Mouse (Mus musculus): ENCODE measurements around the gene Cx3cl1. TPM values are rescaled to one million over a fixed set of nuclear protein-coding genes. Genes with fewer than 3 reads are reported as not detected.

Cx3cl1 gene
- total and polyA plus RNA-seq, 2 experiments from 2014 or later, result 68.7 to 80.0 TPM

GRCm38 (mm10) chr8:94785995-94786595 is 14.3 kb downstream of the Cx3cl1 start:
- 67% methylated on average over 6 of the region's 6 CpGs for WGBS

GRCm38 (mm10) chr8:94787524-94788501 is 16.0 kb downstream of the Cx3cl1 start:
- Histone ChIP-seq H3K9me3 (ENCODE audit: low read length) (no peaks in the 10 kb centered on the region), H3K27ac (ENCODE audit: low read depth, low read length) (no peak overlapping the region), H3K4me3 (ENCODE audit: low read depth, low read length) (no peak overlapping the region), H3K4me1 (ENCODE audit: insufficient read depth) (no peaks in the 10 kb centered on the region), H3K9ac (no peak overlapping the region), H3K36me3 (ENCODE audit: insufficient read depth) (no peaks in the 10 kb centered on the region), H3K27me3 (ENCODE audit: insufficient read depth, low read length) (no peaks in the 10 kb centered on the region), H3K4me2 (ENCODE audit: low read depth) (no peak overlapping the region)
- no peak for ATAC-seq
- TF ChIP-seq CTCF (IDR thresholded peaks at IDR 0.05; ENCODE audit: low read depth), result no peak
- 66% methylated on average over 15 of the region's 15 CpGs for WGBS
- no peak for DNase-seq

More at GRCm38 (mm10) chr8:94785995-94786595, 14.3 kb downstream of the Cx3cl1 start:
- no peak for ATAC-seq
- Histone ChIP-seq H3K9me3 (ENCODE audit: low read length) (no peaks in the 10 kb centered on the region), H3K27me3 (ENCODE audit: insufficient read depth, low read length) (no peaks in the 10 kb centered on the region), H3K27ac (ENCODE audit: low read depth, low read length) (no peak overlapping the region), H3K4me1 (ENCODE audit: insufficient read depth) (no peaks in the 10 kb centered on the region), H3K36me3 (ENCODE audit: insufficient read depth) (no peaks in the 10 kb centered on the region), H3K9ac (no peak overlapping the region), H3K4me3 (ENCODE audit: low read depth, low read length) (no peak overlapping the region), H3K4me2 (ENCODE audit: low read depth) (no peak overlapping the region)
- no peak for DNase-seq
- TF ChIP-seq CTCF (IDR thresholded peaks at IDR 0.05; ENCODE audit: low read depth), result no peak

- ATAC-seq, result no peak
- H3K4me2 ChIP-seq (ENCODE audit: low read depth), result no peak overlapping the region
- no peaks in the 10 kb centered on the region for H3K9me3 ChIP-seq (ENCODE audit: low read length)
- no peak for TF ChIP-seq CTCF (IDR thresholded peaks at IDR 0.05; ENCODE audit: low read depth)
- no peaks in the 10 kb centered on the region for H3K4me1 ChIP-seq (ENCODE audit: insufficient read depth)
- H3K27ac ChIP-seq (ENCODE audit: low read depth, low read length), result no peak overlapping the region
- no peaks in the 10 kb centered on the region for H3K36me3 ChIP-seq (ENCODE audit: insufficient read depth)
- no peak overlapping the region for H3K4me3 ChIP-seq (ENCODE audit: low read depth, low read length)
- H3K27me3 ChIP-seq (ENCODE audit: insufficient read depth, low read length), result no peaks in the 10 kb centered on the region
- no peak for DNase-seq
- 52% methylated on average over 10 of the region's 10 CpGs for WGBS
- H3K9ac ChIP-seq, result no peak overlapping the region
Measured at GRCm38 (mm10) chr8:94789256-94789955, 17.6 kb downstream of the Cx3cl1 start.

GRCm38 (mm10) chr8:94794368-94794767 is 22.6 kb downstream of the Cx3cl1 start:
- H3K9ac ChIP-seq, result no peak overlapping the region
- no peaks in the 10 kb centered on the region for H3K4me1 ChIP-seq (ENCODE audit: insufficient read depth)
- no peak overlapping the region for H3K4me2 ChIP-seq (ENCODE audit: low read depth)
- H3K27ac ChIP-seq (ENCODE audit: low read depth, low read length), result no peak overlapping the region
- no peaks in the 10 kb centered on the region for H3K27me3 ChIP-seq (ENCODE audit: insufficient read depth, low read length)
- H3K9me3 ChIP-seq (ENCODE audit: low read length), result no peaks in the 10 kb centered on the region
- no peaks in the 10 kb centered on the region for H3K36me3 ChIP-seq (ENCODE audit: insufficient read depth)
- WGBS, result 91% methylated on average over 4 of the region's 4 CpGs
- DNase-seq, result no peak
- no peak for ATAC-seq
- TF ChIP-seq CTCF (IDR thresholded peaks at IDR 0.05; ENCODE audit: low read depth), result no peak
- no peak overlapping the region for H3K4me3 ChIP-seq (ENCODE audit: low read depth, low read length)

GRCm38 (mm10) chr8:94794782-94795181 is 23.0 kb downstream of the Cx3cl1 start:
- H3K4me3 ChIP-seq (ENCODE audit: low read depth, low read length), result no peak overlapping the region

GRCm38 (mm10) chr8:94800278-94800968 is 28.6 kb downstream of the Cx3cl1 start:
- no peaks in the 10 kb centered on the region for H3K36me3 ChIP-seq (ENCODE audit: insufficient read depth)
- ATAC-seq, result no peak
- H3K9me3 ChIP-seq (ENCODE audit: low read length), result no peaks in the 10 kb centered on the region
- TF ChIP-seq CTCF (IDR thresholded peaks at IDR 0.05; ENCODE audit: low read depth), result no peak
- 64% methylated on average over 7 of the region's 7 CpGs for WGBS
- H3K27ac ChIP-seq (ENCODE audit: low read depth, low read length), result no peak overlapping the region
- no peaks in the 10 kb centered on the region for H3K27me3 ChIP-seq (ENCODE audit: insufficient read depth, low read length)
- no peak overlapping the region for H3K4me3 ChIP-seq (ENCODE audit: low read depth, low read length)
- H3K4me1 ChIP-seq (ENCODE audit: insufficient read depth), result no peaks in the 10 kb centered on the region
- no peak for DNase-seq
- no peak overlapping the region for H3K4me2 ChIP-seq (ENCODE audit: low read depth)
- H3K9ac ChIP-seq, result no peak overlapping the region

More at GRCm38 (mm10) chr8:94794782-94795181, 23.0 kb downstream of the Cx3cl1 start:
- Histone ChIP-seq H3K27ac (ENCODE audit: low read depth, low read length) (no peak overlapping the region), H3K4me2 (ENCODE audit: low read depth) (no peak overlapping the region), H3K36me3 (ENCODE audit: insufficient read depth) (no peaks in the 10 kb centered on the region), H3K9ac (no peak overlapping the region), H3K4me1 (ENCODE audit: insufficient read depth) (no peaks in the 10 kb centered on the region), H3K27me3 (ENCODE audit: insufficient read depth, low read length) (no peaks in the 10 kb centered on the region), H3K9me3 (ENCODE audit: low read length) (no peaks in the 10 kb centered on the region)
- DNase-seq (no peak), ATAC-seq (no peak)
- no peak for TF ChIP-seq CTCF (IDR thresholded peaks at IDR 0.05; ENCODE audit: low read depth)
- 96% methylated on average over 2 of the region's 2 CpGs for WGBS
